Mouse (Mus musculus): ENCODE data around the gene Hecw2. TPM values are rescaled to one million over a fixed set of nuclear protein-coding genes. Genes with fewer than 3 reads are reported as not detected.
A peak's percentile ranks its signal among the peaks of the same experiment; 100 is the strongest.

The Hecw2 gene
- total RNA-seq, 2 experiments from 2014 or later: 62.4 to 66.9 TPM

- intact Hi-C loops (cut with DNase I): no loop called here
- no peak for DNase-seq (ENCODE audit: extremely low spot score in 1 of 2, low spot score in 2 of 2)
These were observed 263.7 kb downstream of the Hecw2 start for GRCm38 (mm10) chr1:53931314-53931713.

- DNase-seq (ENCODE audit: extremely low spot score in 1 of 2, low spot score in 2 of 2): no peak
- intact Hi-C loops (cut with DNase I): no loop called here
These were observed 267.4 kb downstream of the Hecw2 start for GRCm38 (mm10) chr1:53927605-53928004.

GRCm38 (mm10) chr1:53925149-53925901 lies 269.6 kb downstream of the Hecw2 start:
- intact Hi-C loops (cut with DNase I): no loop called here

GRCm38 (mm10) chr1:53911848-53912247 lies 283.1 kb downstream of the Hecw2 start:
- no peak for DNase-seq (ENCODE audit: extremely low spot score in 1 of 2, low spot score in 2 of 2)
- intact Hi-C loops (cut with DNase I): loop anchor here (10.0 kb wide), 1 partner anchor 283 kb away; the partner anchor contains the start of gene Hecw2

More at GRCm38 (mm10) chr1:53925149-53925901, 269.6 kb downstream of the Hecw2 start:
- DNase-seq (ENCODE audit: extremely low spot score in 1 of 2, low spot score in 2 of 2): no peak

- DNase-seq (ENCODE audit: extremely low spot score in 1 of 2, low spot score in 2 of 2): no peak
- intact Hi-C loops (cut with DNase I): loop anchor here (10.0 kb wide), 1 partner anchor 285 kb away; the partner anchor contains the start of gene Hecw2
These were observed 284.7 kb downstream of the Hecw2 start for GRCm38 (mm10) chr1:53910251-53910650.

GRCm38 (mm10) chr1:53909118-53909517 lies 285.9 kb downstream of the Hecw2 start:
- peak in 1 of 2 experiments; percentile 74 for DNase-seq (ENCODE audit: extremely low spot score in 1 of 2, low spot score in 2 of 2)
- intact Hi-C loops (cut with DNase I): loop anchor here (5.0 kb wide), 2 partner anchors 423 to 473 kb away; no protein-coding TSS in a partner anchor

- intact Hi-C loops (cut with DNase I): loop anchor here (5.0 kb wide), 2 partner anchors 426 to 476 kb away; no protein-coding TSS in a partner anchor
- no peak for DNase-seq (ENCODE audit: extremely low spot score in 1 of 2, low spot score in 2 of 2)
These were observed 288.8 kb downstream of the Hecw2 start for GRCm38 (mm10) chr1:53906175-53906574.

- intact Hi-C loops (cut with DNase I): no loop called here
These were observed 294.6 kb downstream of the Hecw2 start for GRCm38 (mm10) chr1:53900416-53900815.

GRCm38 (mm10) chr1:53894299-53894698 lies 300.7 kb downstream of the Hecw2 start:
- DNase-seq (ENCODE audit: extremely low spot score in 1 of 2, low spot score in 2 of 2): no peak
- intact Hi-C loops (cut with DNase I): loop anchor here (5.0 kb wide), 1 partner anchor 177 kb away; no protein-coding TSS in a partner anchor

More at GRCm38 (mm10) chr1:53900416-53900815, 294.6 kb downstream of the Hecw2 start:
- DNase-seq (ENCODE audit: extremely low spot score in 1 of 2, low spot score in 2 of 2): no peak

- intact Hi-C loops (cut with DNase I): loop anchor here (5.0 kb wide), 1 partner anchor 173 kb away; no protein-coding TSS in a partner anchor
- DNase-seq (ENCODE audit: extremely low spot score in 1 of 2, low spot score in 2 of 2): peak in 1 of 2 experiments; percentile 9
These were observed 304.6 kb downstream of the Hecw2 start for GRCm38 (mm10) chr1:53890380-53890779.

- intact Hi-C loops (cut with DNase I): loop anchor here (5.0 kb wide), 1 partner anchor 173 kb away; no protein-coding TSS in a partner anchor
These were observed 305.2 kb downstream of the Hecw2 start for GRCm38 (mm10) chr1:53889806-53890205.

GRCm38 (mm10) chr1:53882480-53882879 lies 312.5 kb downstream of the Hecw2 start:
- intact Hi-C loops (cut with DNase I): no loop called here
- no peak for DNase-seq (ENCODE audit: extremely low spot score in 1 of 2, low spot score in 2 of 2)

More at GRCm38 (mm10) chr1:53889806-53890205, 305.2 kb downstream of the Hecw2 start:
- no peak for DNase-seq (ENCODE audit: extremely low spot score in 1 of 2, low spot score in 2 of 2)

GRCm38 (mm10) chr1:53875919-53876318 lies 319.0 kb downstream of the Hecw2 start:
- intact Hi-C loops (cut with DNase I): no loop called here
- no peak for DNase-seq (ENCODE audit: extremely low spot score in 1 of 2, low spot score in 2 of 2)

- DNase-seq (ENCODE audit: extremely low spot score in 1 of 2, low spot score in 2 of 2): no peak
- intact Hi-C loops (cut with DNase I): no loop called here
These were observed 327.7 kb downstream of the Hecw2 start for GRCm38 (mm10) chr1:53867316-53867715.

GRCm38 (mm10) chr1:53866374-53866902 lies 328.5 kb downstream of the Hecw2 start:
- no peak for DNase-seq (ENCODE audit: extremely low spot score in 1 of 2, low spot score in 2 of 2)

GRCm38 (mm10) chr1:53864046-53864445 lies 330.9 kb downstream of the Hecw2 start:
- no peak for DNase-seq (ENCODE audit: extremely low spot score in 1 of 2, low spot score in 2 of 2)
- intact Hi-C loops (cut with DNase I): no loop called here

More at GRCm38 (mm10) chr1:53866374-53866902, 328.5 kb downstream of the Hecw2 start:
- intact Hi-C loops (cut with DNase I): no loop called here

- intact Hi-C loops (cut with DNase I): no loop called here
- DNase-seq (ENCODE audit: extremely low spot score in 1 of 2, low spot score in 2 of 2): no peak
These were observed 334.4 kb downstream of the Hecw2 start for GRCm38 (mm10) chr1:53860611-53861010.

- intact Hi-C loops (cut with DNase I): no loop called here
- DNase-seq (ENCODE audit: extremely low spot score in 1 of 2, low spot score in 2 of 2): no peak
These were observed 335.8 kb downstream of the Hecw2 start for GRCm38 (mm10) chr1:53859175-53859574.

GRCm38 (mm10) chr1:53856501-53857103 lies 338.4 kb downstream of the Hecw2 start:
- peak in 1 of 2 experiments; percentile 40 for DNase-seq (ENCODE audit: extremely low spot score in 1 of 2, low spot score in 2 of 2)
- intact Hi-C loops (cut with DNase I): no loop called here
